Mouse (Mus musculus) heart, postnatal 0 days (tissue): ENCODE results near the gene Fam89b. TPM values are rescaled to one million over a fixed set of nuclear protein-coding genes. Genes with fewer than 3 reads are reported as not detected.

Experiments
- ATAC-seq: fragments of 200-750 bp; cut with Nextera tagmentation; 2 replicates; pipeline ENCODE4 v1.8.0; 2017; ENCODE audit warnings: low read depth, moderate number of reproducible peaks, moderate library complexity; ENCODE audit not compliant: insufficient read depth
- DNase-seq: peaks from one replicate; pipeline ENCODE4 v3.0.0-alpha.2; 2016; ENCODE audit warnings: low spot score
- H3K27ac ChIP-seq: fragments of 300-500 bp; sonication (generic); 2 replicates; pipeline ENCODE4 v1.5.1; 2014; ENCODE audit warnings: low read depth, mild to moderate bottlenecking
- H3K27me3 ChIP-seq: fragments of 300-500 bp; sonication (generic); 2 replicates; pipeline ENCODE4 v1.6.1; 2014; ENCODE audit warnings: low read length, mixed read lengths; ENCODE audit not compliant: control insufficient read depth, insufficient read depth
- H3K36me3 ChIP-seq: fragments of 300-500 bp; sonication (generic); replicated peaks from 2 replicates; pipeline ENCODE4 v1.6.1; 2014; ENCODE audit warnings: low read length, mixed read lengths; ENCODE audit not compliant: control insufficient read depth, insufficient read depth
- H3K4me1 ChIP-seq: fragments of 300-500 bp; sonication (generic); 2 replicates; pipeline ENCODE4 v1.6.1; 2014; ENCODE audit warnings: antibody characterized with exemption; ENCODE audit not compliant: control insufficient read depth, insufficient read depth
- H3K4me2 ChIP-seq: fragments of 300-500 bp; sonication (generic); 2 replicates; pipeline ENCODE4 v1.6.1; 2014; ENCODE audit warnings: low read depth, mild to moderate bottlenecking, low read length, moderate library complexity
- H3K4me3 ChIP-seq: fragments of 300-500 bp; sonication (generic); 2 replicates; pipeline ENCODE4 v1.5.1; 2014; ENCODE audit warnings: low read depth, low read length
- H3K9ac ChIP-seq: fragments of 300-500 bp; sonication (generic); replicated peaks from 2 replicates; pipeline ENCODE4 v1.6.1; 2014; ENCODE audit warnings: low read depth, low read length, mixed read lengths
- H3K9me3 ChIP-seq: fragments of 300-500 bp; sonication (generic); replicated peaks from 2 replicates; pipeline ENCODE4 v1.6.1; 2016; ENCODE audit warnings: low read length; ENCODE audit not compliant: control insufficient read depth
- CTCF ChIP-seq: IDR thresholded peaks from 2 replicates; pipeline ENCODE4 v1.5.1; 2016; ENCODE audit warnings: antibody characterized with exemption, control low read depth, low read depth
- EP300 ChIP-seq: IDR thresholded peaks from 2 replicates; pipeline ENCODE4 v1.6.1; 2016; ENCODE audit warnings: antibody characterized with exemption, low read depth
- WGBS: fragments of 180-500 bp; shearing (Covaris S2); extraction: QIAGEN DNeasy Blood & Tissue Kit; methylation state at CpG from one replicate; pipeline ENCODE4 v1.1.7; 2014; 5-methylcytosine and 5-hydroxymethylcytosine counted together
- polyA plus RNA-seq: library from polyadenylated mRNA; unstranded; fragments of >200 nt; fragmentation: Nextera tagmentation; extraction: Ambion mirVana; gene quantifications from 2 replicates; pipeline ENCODE4 v1.2.1, GENCODE M21; 2015
- total RNA-seq: library from RNA; depleted of rRNA; stranded (reverse); fragments of >200 nt; gene quantifications from 2 replicates; pipeline ENCODE4 v1.2.3, GENCODE M21; 2014; ENCODE audit warnings: low replicate concordance

Gene Fam89b
- total and polyA plus RNA-seq, 2 experiments from 2014 or later = 76.6 to 118 TPM

GRCm38 (mm10) chr19:5767271-5767670 is 37.8 kb upstream of the Fam89b start:
- Histone ChIP-seq H3K4me1 (peaks cover 11% of the 10 kb centered on the region), H3K4me2 (no peak overlapping the region), H3K27me3 (no peaks in the 10 kb centered on the region), H3K4me3 (no peak overlapping the region), H3K9ac (no peak overlapping the region), H3K36me3 (peaks cover 68% of the 10 kb centered on the region), H3K27ac (no peak overlapping the region), H3K9me3 (no peaks in the 10 kb centered on the region)
- DNase-seq (no peak), ATAC-seq (no peak)
- no peak for TF ChIP-seq CTCF
- TF ChIP-seq EP300 = no peak
- 86% methylated on average over 4 of the region's 4 CpGs for WGBS

- H3K36me3 ChIP-seq = peaks cover 98% of the 10 kb centered on the region
- WGBS = 95% methylated on average over 6 of the region's 6 CpGs
Observed at GRCm38 (mm10) chr19:5763163-5763562, 33.7 kb upstream of the Fam89b start.

GRCm38 (mm10) chr19:5758878-5759403 is 29.5 kb upstream of the Fam89b start:
- Histone ChIP-seq H3K4me2 (no peak overlapping the region), H3K4me1 (no peaks in the 10 kb centered on the region; the same call in 1 of the 2 replicates), H3K9ac (no peak overlapping the region), H3K27ac (no peak overlapping the region), H3K4me3 (no peak overlapping the region), H3K9me3 (no peaks in the 10 kb centered on the region), H3K36me3 (peaks cover 66% of the 10 kb centered on the region), H3K27me3 (peaks cover 16% of the 10 kb centered on the region; the same call in 1 of the 2 replicates)
- 88% methylated on average over 14 of the region's 14 CpGs for WGBS
- ATAC-seq (no peak), DNase-seq (no peak)
- TF ChIP-seq EP300 (no peak), CTCF (no peak)

More at GRCm38 (mm10) chr19:5763163-5763562, 33.7 kb upstream of the Fam89b start:
- H3K27me3 ChIP-seq = no peaks in the 10 kb centered on the region
- DNase-seq (no peak), ATAC-seq (no peak)
- no peak overlapping the region for H3K4me2 ChIP-seq
- H3K9ac ChIP-seq = no peak overlapping the region
- no peak overlapping the region for H3K27ac ChIP-seq
- no peaks in the 10 kb centered on the region for H3K9me3 ChIP-seq
- H3K4me1 ChIP-seq = no peaks in the 10 kb centered on the region
- TF ChIP-seq CTCF (no peak), EP300 (no peak)
- H3K4me3 ChIP-seq = no peak overlapping the region

GRCm38 (mm10) chr19:5756991-5757636 is 27.7 kb upstream of the Fam89b start:
- peak overlapping the region; percentile 48 for H3K4me2 ChIP-seq
- no peak overlapping the region for H3K27ac ChIP-seq
- H3K4me3 ChIP-seq = peak overlapping the region; percentile 14; the same call in 1 of the 2 replicates
- no peak for TF ChIP-seq EP300
- TF ChIP-seq CTCF = no peak
- DNase-seq = no peak
- peak; percentile 36 for ATAC-seq
- 20% methylated on average over 36 of the region's 36 CpGs for WGBS
- H3K9ac ChIP-seq = 0 out of 2 replicates have a peak overlapping the region, but pooled peaks have one; percentile 5
- H3K4me1 ChIP-seq = no peaks in the 10 kb centered on the region; the same call in 1 of the 2 replicates
- peaks cover 16% of the 10 kb centered on the region; the same call in 1 of the 2 replicates for H3K27me3 ChIP-seq
- no peaks in the 10 kb centered on the region for H3K9me3 ChIP-seq
- peaks cover 50% of the 10 kb centered on the region for H3K36me3 ChIP-seq

GRCm38 (mm10) chr19:5756321-5756985 is 27.0 kb upstream of the Fam89b start:
- Histone ChIP-seq H3K4me1 (no peaks in the 10 kb centered on the region; the same call in 1 of the 2 replicates), H3K9me3 (no peaks in the 10 kb centered on the region), H3K36me3 (peaks cover 44% of the 10 kb centered on the region), H3K4me3 (peak overlapping the region; percentile 14; the same call in 1 of the 2 replicates), H3K4me2 (peak overlapping the region; percentile 48), H3K9ac (0 out of 2 replicates have a peak overlapping the region, but pooled peaks have one; percentile 5), H3K27ac (no peak overlapping the region), H3K27me3 (peaks cover 16% of the 10 kb centered on the region; the same call in 1 of the 2 replicates)
- DNase-seq (no peak), ATAC-seq (peak; percentile 65)
- TF ChIP-seq CTCF (no peak), EP300 (no peak)
- 22% methylated on average over 28 of the region's 29 CpGs for WGBS
